Mouse (Mus musculus): ENCODE data around the gene Slc25a20. TPM values are rescaled to one million over a fixed set of nuclear protein-coding genes. Genes with fewer than 3 reads are reported as not detected.

Gene Slc25a20
- total RNA-seq, 2 experiments from 2014 or later: 112 to 140 TPM

GRCm38 (mm10) chr9:108686475-108686887 lies 24.6 kb downstream of the Slc25a20 start:
- DNase-seq: no peak

GRCm38 (mm10) chr9:108687181-108687580 lies 25.3 kb downstream of the Slc25a20 start:
- DNase-seq: no peak

- DNase-seq: peak; percentile 25 to 56
These were observed 25.8 kb downstream of the Slc25a20 start for GRCm38 (mm10) chr9:108687686-108688085.

GRCm38 (mm10) chr9:108688451-108688850 lies 26.6 kb downstream of the Slc25a20 start:
- peak; percentile 14 to 45 for DNase-seq

GRCm38 (mm10) chr9:108689106-108689505 lies 27.2 kb downstream of the Slc25a20 start, which contains the start of gene Prkar2a:
Gene Prkar2a, plus strand, starts transcription at chr9:108689314.
- DNase-seq: no peak

GRCm38 (mm10) chr9:108689993-108690392 lies 28.1 kb downstream of the Slc25a20 start:
- DNase-seq: no peak

GRCm38 (mm10) chr9:108690914-108691313 lies 29.0 kb downstream of the Slc25a20 start:
- DNase-seq: no peak

GRCm38 (mm10) chr9:108691371-108691770 lies 29.5 kb downstream of the Slc25a20 start:
- no peak for DNase-seq

- DNase-seq: peak; percentile 94 to 96
These were observed 29.9 kb downstream of the Slc25a20 start for GRCm38 (mm10) chr9:108691846-108692225.

GRCm38 (mm10) chr9:108692226-108693041 lies 30.5 kb downstream of the Slc25a20 start:
- peak; percentile 70 for DNase-seq

- no peak for DNase-seq
These were observed 32.1 kb downstream of the Slc25a20 start for GRCm38 (mm10) chr9:108693946-108694345.

- no peak for DNase-seq
These were observed 32.6 kb downstream of the Slc25a20 start for GRCm38 (mm10) chr9:108694533-108694932.

GRCm38 (mm10) chr9:108702476-108702875 lies 40.6 kb downstream of the Slc25a20 start:
- no peak for DNase-seq

- DNase-seq: peak; percentile 50 to 56
These were observed 41.7 kb downstream of the Slc25a20 start for GRCm38 (mm10) chr9:108703373-108704110.

GRCm38 (mm10) chr9:108704591-108704990 lies 42.7 kb downstream of the Slc25a20 start:
- DNase-seq: no peak

- DNase-seq: no peak
These were observed 45.3 kb downstream of the Slc25a20 start for GRCm38 (mm10) chr9:108707212-108707611.

- DNase-seq: no peak
These were observed 46.9 kb downstream of the Slc25a20 start for GRCm38 (mm10) chr9:108708833-108709232.

- no peak for DNase-seq
These were observed 48.9 kb downstream of the Slc25a20 start for GRCm38 (mm10) chr9:108710767-108711166.

GRCm38 (mm10) chr9:108716199-108716598 lies 54.3 kb downstream of the Slc25a20 start:
- no peak for DNase-seq

- DNase-seq: no peak
These were observed 61.9 kb downstream of the Slc25a20 start for GRCm38 (mm10) chr9:108723751-108724150.

GRCm38 (mm10) chr9:108726116-108726515 lies 64.2 kb downstream of the Slc25a20 start:
- DNase-seq: no peak

GRCm38 (mm10) chr9:108729050-108729449 lies 67.2 kb downstream of the Slc25a20 start:
- no peak for DNase-seq

- no peak for DNase-seq
These were observed 70.6 kb downstream of the Slc25a20 start for GRCm38 (mm10) chr9:108732462-108732861.
